Mouse (Mus musculus): ENCODE results near the gene Llgl1.
A peak's percentile ranks its signal among the peaks of the same experiment; 100 is the strongest.

Llgl1 gene

GRCm38 (mm10) chr11:60699524-60700075, at the start of gene Llgl1:
TSS of gene Llgl1 (plus strand) at chr11:60699723.
- DNase-seq (ENCODE audit: low read depth, low spot score) = peak; percentile 93

DNA sequence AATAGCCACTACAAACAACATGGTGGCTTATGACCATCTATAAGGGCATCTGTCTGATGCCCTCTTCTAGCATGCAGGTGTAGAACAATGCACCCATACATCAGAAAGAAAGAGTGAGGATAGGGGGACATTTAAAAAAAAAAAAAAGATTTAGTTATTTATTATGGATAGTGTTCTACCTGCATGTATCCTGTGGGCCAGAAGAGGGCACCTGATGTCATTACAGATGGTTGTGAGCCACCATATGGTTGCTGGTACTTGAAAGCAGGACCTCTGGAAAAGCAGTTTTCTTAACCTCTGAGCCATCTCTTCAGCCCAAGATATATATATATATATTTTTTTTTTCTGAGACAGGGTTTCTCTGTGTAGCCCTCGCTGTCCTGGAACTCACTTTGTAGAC, 3.4 kb upstream of the Llgl1 start:
- DNase-seq (ENCODE audit: low read depth, low spot score) = no peak

- peak; percentile 34 for DNase-seq (ENCODE audit: low read depth, low spot score)
These were observed 2.0 kb upstream of the Llgl1 start for GRCm38 (mm10) chr11:60697561-60697960.

DNA sequence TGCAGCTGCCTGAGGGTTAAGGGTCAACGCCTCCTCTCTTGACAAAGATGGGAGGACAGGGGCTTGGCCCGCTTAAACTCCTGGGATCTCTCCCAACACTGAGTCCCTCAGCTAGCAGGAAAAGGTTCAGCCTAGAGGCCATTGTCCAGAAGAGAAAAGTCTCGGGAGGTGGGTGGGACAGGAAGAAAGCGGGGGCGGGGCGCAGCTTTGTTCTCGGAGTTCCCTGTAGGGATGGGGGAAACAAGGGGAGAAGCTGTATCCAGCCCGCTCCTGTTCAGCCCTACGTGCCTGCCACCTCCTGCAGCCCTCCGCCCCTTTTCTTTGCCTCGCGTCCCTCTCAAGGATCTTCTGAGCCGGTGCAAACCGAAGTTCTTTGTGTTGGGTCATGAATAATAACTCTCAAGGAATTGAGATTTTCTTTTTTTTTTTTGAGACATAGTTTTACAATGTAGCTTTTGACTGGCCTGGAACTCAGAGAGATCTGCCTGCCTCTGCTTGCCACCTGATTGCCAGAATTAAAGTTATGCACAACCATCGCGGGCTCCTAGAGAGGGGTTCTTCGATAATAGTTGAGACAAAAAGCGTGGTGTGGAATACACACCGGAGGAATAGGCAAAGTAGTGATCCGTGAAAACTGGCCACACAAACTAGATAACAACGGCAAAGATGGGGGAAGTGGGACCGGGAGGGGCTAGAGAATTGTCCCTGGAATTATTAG, 558 bp upstream of the Llgl1 start:
- DNase-seq (ENCODE audit: low read depth, low spot score) = peak; percentile 81

DNA sequence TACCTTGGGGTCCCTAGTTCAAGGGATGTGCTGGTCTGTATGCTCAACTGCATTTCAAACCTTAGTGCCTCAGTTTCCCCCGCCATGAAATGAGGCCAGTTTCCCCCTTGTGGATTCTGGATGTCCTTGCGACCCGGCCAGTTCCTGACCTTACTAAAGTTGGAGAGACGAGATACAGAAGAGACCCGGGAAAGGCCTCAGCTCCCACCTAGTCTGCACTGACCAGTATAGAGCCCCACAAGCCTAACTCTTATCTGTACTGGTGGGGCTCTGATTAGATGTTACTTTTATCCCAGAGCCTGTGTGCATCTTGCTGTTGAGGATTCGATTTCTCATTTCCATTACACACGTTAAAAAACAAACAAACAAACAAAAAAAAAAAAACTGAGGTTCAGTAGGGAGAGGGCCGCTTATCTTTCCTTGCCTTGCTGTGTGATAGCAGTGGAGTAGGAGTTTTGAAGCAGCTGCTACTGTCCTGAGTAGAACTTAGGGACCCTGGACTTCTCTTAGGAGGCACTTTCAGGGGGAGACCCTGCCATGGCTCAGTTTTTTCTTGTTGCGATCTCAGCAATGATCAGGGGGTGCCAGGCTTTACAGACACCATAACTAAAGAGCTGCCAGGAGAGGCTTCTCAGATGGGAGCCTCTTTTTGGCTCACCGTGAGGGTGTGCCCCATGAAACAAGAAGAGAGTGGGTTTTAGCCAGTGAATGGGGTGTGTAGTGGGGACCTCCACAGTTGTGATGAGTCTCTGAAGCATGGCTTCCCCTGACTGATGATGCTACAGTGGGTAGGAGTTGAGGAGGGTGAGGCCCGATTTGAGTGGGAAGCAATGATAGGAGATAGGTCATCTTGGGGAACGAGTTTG, 1.0 kb downstream of the Llgl1 start:
- DNase-seq (ENCODE audit: low read depth, low spot score) = no peak

GRCm38 (mm10) chr11:60701611-60702010, 2.1 kb downstream of the Llgl1 start:
- DNase-seq (ENCODE audit: low read depth, low spot score) = no peak

GRCm38 (mm10) chr11:60703131-60703530, 3.6 kb downstream of the Llgl1 start:
- peak; percentile 79 for DNase-seq (ENCODE audit: low read depth, low spot score)

GRCm38 (mm10) chr11:60704023-60704880, 4.7 kb downstream of the Llgl1 start:
- no peak for DNase-seq (ENCODE audit: low read depth, low spot score)

DNA sequence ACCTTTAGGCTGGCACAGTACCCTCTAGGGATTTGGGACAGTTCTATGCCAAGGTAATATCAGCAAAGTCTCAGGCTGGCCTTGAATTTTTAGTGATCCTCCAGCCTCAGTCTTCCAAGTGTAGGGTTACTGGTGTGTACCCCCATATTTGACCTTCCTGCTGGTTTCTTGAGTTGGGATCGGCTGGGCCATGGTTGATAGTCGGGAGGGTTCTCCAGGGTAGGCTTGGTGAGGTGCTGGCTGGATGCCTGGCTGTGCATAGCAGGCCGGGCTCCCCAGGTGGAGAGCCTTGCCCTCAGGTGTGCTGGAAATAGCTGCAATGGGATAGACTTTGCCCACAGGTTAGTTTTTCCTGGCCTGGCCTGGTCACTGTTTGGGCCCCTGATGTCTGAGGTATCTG, 5.7 kb downstream of the Llgl1 start:
- DNase-seq (ENCODE audit: low read depth, low spot score) = no peak

DNA sequence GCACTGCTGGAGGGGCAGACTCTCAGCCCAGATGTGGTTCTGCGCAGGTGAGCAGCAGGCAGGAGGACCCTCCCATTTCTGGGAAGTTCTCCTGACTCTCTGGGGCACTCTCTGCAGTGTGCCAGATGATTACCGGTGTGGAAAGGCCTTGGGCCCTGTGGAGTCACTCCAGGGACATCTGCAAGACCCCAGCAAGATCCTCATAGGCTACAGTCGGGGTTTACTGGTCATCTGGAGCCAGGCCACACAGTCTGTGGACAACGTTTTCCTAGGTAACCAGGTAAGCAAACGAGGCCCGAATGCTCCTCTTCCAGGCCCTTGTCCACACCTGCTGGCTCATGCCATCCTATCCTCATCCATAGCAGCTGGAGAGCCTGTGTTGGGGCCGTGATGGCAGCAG, 6.6 kb downstream of the Llgl1 start:
- no peak for DNase-seq (ENCODE audit: low read depth, low spot score)

DNA sequence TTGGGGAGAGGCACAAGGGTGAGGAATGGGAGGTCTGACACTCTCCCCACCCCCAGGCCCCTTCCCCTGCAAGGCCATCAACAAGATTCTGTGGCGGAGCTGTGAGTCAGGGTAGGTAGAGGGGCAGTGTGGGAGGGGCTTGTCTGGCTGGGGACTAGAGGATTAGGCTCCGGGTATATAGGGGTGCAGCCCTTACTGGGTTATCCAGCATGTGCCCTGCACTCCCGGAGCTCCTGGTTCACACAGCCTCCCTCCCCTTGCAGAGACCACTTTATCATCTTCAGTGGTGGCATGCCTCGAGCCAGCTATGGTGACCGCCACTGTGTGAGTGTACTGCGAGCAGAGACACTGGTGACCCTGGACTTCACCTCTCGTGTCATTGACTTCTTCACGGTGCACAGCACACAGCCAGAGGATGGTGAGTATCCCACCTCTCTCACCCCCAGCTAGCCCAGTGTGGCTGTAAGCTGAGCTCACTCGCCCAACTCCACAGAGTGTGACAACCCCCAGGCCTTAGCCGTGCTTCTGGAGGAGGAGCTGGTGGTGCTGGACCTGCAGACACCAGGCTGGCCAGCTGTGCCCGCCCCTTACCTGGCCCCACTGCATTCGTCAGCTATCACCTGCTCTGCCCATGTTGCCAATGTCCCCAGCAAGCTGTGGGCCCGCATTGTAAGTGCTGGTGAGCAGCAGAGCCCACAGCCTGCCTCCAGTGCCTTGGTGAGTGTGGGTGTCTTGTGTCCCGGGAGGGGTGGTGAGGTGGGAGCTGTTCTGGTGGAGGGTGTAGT, 7.4 kb downstream of the Llgl1 start:
- DNase-seq (ENCODE audit: low read depth, low spot score) = no peak

DNA sequence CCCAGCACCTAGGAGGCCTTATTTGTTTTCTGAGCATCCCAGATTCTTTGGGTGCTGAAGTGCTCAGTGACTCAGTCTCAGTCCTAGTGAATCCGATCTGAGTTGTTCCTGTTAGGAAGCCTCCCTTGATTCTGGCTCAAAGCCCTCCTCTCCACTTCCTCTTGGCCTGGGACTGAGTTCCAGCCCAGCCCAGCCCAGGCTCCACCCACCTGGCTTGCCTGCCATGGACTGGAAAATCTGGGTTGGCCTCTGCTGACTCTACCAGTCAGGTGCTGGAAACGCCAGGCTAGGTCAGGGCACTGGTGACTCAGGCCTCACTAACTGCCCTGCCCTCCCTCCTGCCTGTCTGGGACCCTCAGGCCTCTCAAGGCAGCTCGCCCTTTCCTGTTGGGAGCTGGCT, 8.1 kb downstream of the Llgl1 start:
- no peak for DNase-seq (ENCODE audit: low read depth, low spot score)

DNA sequence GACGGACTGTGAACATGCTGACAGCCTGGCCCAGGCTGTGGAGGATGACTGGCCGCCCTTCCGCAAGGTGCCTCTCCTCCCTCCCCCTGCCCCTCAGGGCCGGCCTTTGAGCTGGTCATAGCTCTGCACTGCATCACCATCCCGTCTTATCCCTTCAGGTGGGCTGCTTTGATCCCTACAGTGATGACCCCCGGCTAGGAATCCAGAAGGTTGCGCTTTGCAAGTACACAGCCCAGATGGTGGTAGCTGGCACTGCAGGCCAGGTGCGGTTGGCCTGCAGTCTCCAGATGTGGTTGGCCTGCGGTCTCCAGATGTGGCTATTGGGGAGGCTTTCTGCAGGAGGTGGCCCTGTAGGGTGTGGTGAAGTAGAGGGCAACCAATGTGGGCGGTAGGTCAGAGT, 9.1 kb downstream of the Llgl1 start:
- DNase-seq (ENCODE audit: low read depth, low spot score) = no peak

DNA sequence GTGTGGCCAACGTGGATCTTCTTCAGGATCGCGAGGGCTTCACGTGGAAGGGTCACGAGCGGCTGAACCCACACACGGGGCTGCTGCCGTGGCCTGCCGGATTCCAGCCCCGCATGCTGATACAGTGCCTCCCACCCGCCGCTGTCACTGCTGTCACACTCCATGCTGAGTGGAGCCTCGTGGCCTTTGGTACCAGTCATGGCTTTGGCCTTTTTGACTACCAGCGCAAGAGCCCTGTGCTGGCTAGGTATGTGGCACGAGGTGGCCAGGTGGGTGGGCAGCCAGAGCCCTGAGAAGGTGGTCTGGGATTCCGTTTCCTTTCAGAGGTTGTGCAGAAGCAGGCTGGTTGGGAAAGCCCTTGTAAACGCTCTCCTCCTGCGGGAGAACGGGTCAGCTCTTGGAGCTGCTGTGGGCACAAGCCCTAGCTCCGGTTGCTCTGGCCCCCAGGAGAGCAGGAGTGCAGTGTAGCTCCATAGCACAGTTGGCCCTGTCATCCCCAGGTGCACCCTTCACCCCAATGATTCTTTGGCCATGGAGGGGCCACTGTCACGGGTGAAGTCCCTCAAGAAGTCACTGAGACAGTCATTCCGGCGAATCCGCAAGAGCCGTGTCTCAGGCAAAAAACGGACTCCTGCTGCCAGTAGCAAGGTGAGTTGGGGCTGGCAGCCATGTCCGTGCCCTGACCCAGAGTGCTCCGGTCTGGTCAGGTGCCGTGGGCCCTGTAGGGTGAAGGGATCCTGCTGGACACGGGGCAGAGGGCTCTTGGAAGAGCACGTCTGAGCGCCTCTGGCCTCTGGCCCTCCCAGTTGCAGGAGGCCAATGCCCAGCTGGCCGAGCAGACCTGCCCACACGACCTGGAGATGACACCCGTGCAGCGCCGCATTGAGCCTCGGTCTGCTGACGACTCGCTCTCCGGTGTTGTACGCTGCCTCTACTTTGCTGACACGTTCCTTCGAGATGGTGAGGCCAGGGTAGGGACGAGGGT, 10.2 kb downstream of the Llgl1 start:
- no peak for DNase-seq (ENCODE audit: low read depth, low spot score)

DNA sequence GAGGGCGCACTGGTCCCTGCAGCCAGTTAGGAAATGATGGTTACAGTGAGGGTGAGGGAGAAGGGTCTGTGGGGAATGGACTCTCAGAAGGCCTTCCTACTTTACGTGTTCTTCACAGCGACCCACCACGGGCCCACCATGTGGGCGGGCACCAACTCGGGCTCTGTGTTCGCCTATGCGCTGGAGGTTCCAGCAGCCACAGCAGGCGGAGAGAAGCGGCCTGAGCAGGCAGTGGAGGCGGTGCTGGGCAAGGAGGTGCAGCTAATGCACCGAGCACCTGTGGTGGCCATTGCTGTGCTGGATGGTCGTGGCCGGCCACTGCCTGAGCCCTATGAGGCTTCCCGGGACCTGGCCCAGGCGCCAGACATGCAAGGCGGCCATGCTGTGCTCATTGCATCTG, 11.7 kb downstream of the Llgl1 start:
- no peak for DNase-seq (ENCODE audit: low read depth, low spot score)

GRCm38 (mm10) chr11:60712040-60712439, 12.5 kb downstream of the Llgl1 start:
- no peak for DNase-seq (ENCODE audit: low read depth, low spot score)

DNA sequence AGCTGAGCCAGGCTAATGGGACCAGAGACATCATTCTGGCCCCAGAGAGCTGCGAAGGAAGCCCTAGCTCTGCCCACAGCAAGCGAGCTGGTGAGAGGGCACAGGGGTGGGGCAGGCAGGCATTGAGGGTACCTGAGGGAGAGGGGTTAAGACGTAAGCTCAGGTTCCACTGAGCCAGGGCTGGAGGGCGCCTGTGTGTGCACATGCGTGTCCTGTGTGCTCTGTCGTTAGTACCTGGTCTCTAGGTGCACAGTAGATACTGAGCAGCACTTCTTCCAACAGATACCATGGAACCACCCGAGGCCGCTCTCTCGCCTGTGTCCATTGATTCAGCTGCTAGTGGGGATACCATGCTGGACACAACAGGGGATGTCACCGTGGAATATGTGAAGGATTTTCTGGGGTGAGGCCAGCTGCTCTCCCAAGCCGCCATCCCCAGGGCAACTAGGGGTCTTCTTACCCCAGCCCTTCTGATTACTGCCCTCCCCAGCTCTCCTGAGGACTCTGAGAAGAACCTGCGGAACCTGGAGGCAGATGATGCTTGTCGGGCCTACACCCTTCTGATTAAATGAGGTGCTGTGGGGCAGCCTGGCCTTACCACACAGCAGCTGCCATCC, 13.2 kb downstream of the Llgl1 start:
- no peak for DNase-seq (ENCODE audit: low read depth, low spot score)

DNA sequence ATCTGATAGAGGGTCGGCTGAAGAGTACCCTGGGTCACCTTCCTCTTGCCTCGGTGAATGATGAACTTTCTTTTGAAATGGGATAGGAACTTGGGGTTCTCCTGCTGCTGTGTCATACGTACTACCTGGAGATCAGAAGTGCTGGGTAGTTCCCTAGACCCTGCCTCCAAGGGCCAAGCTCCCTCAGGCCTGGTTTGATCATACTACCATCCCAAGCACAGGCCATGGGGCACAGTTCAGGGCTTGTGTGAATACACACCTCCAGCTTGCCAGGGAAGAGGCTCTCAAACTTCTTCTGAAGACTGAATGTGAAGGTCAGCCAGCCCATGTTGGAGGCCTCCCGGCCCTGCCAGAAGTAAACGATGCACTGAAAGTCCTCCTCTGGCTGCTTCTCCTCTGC, 16.3 kb downstream of the Llgl1 start:
- DNase-seq (ENCODE audit: low read depth, low spot score) = no peak

GRCm38 (mm10) chr11:60719263-60719662, 19.7 kb downstream of the Llgl1 start:
- no peak for DNase-seq (ENCODE audit: low read depth, low spot score)
